Mouse (Mus musculus): ENCODE results near the gene Cenpj.

Gene Cenpj

GRCm38 (mm10) chr14:56575416-56575815 is at the start of gene Cenpj, which contains the start of gene Parp4:
Gene Cenpj, minus strand, starts transcription at chr14:56575425.
Gene Parp4, plus strand, starts transcription at chr14:56575619.
- DNase-seq, result peak; percentile 90 to 94

- DNase-seq, result peak in 1 of 2 experiments; percentile 27
These were observed 45.2 kb upstream of the Cenpj start for GRCm38 (mm10) chr14:56620425-56620824.

- no peak for DNase-seq
These were observed 42.2 kb upstream of the Cenpj start for GRCm38 (mm10) chr14:56617470-56617869.

- no peak for DNase-seq
These were observed 38.0 kb upstream of the Cenpj start for GRCm38 (mm10) chr14:56613212-56613611.

GRCm38 (mm10) chr14:56605136-56605535 is 29.9 kb upstream of the Cenpj start:
- DNase-seq, result no peak

- DNase-seq, result no peak
These were observed 29.2 kb upstream of the Cenpj start for GRCm38 (mm10) chr14:56604438-56604837.

GRCm38 (mm10) chr14:56602069-56602468 is 26.8 kb upstream of the Cenpj start:
- DNase-seq, result peak in 1 of 2 experiments; percentile 32

- peak; percentile 45 to 67 for DNase-seq
These were observed 23.5 kb upstream of the Cenpj start for GRCm38 (mm10) chr14:56598759-56599158.

- DNase-seq, result no peak
These were observed 19.6 kb upstream of the Cenpj start for GRCm38 (mm10) chr14:56594811-56595210.

- no peak for DNase-seq
These were observed 17.0 kb upstream of the Cenpj start for GRCm38 (mm10) chr14:56592191-56592590.

- no peak for DNase-seq
These were observed 7.1 kb upstream of the Cenpj start for GRCm38 (mm10) chr14:56582294-56582693.

GRCm38 (mm10) chr14:56581117-56581516 is 5.9 kb upstream of the Cenpj start:
- no peak for DNase-seq

- no peak for DNase-seq
These were observed 3.8 kb upstream of the Cenpj start for GRCm38 (mm10) chr14:56579011-56579410.

- DNase-seq, result no peak
These were observed 1.0 kb upstream of the Cenpj start for GRCm38 (mm10) chr14:56575969-56576901.

GRCm38 (mm10) chr14:56572546-56572945 is 2.7 kb downstream of the Cenpj start:
- no peak for DNase-seq

GRCm38 (mm10) chr14:56571310-56572093 is 3.7 kb downstream of the Cenpj start:
- peak; percentile 97 for DNase-seq

GRCm38 (mm10) chr14:56569041-56569440 is 6.2 kb downstream of the Cenpj start:
- DNase-seq, result no peak

- no peak for DNase-seq
These were observed 7.7 kb downstream of the Cenpj start for GRCm38 (mm10) chr14:56567476-56567875.

- DNase-seq, result no peak
These were observed 16.1 kb downstream of the Cenpj start for GRCm38 (mm10) chr14:56559134-56559533.

- DNase-seq, result no peak
These were observed 20.5 kb downstream of the Cenpj start for GRCm38 (mm10) chr14:56554716-56555115.

- DNase-seq, result no peak
These were observed 21.9 kb downstream of the Cenpj start for GRCm38 (mm10) chr14:56553331-56553730.

GRCm38 (mm10) chr14:56552924-56553323 is 22.3 kb downstream of the Cenpj start:
- DNase-seq, result no peak

- no peak for DNase-seq
These were observed 24.3 kb downstream of the Cenpj start for GRCm38 (mm10) chr14:56550960-56551359.

- DNase-seq, result no peak
These were observed 29.7 kb downstream of the Cenpj start for GRCm38 (mm10) chr14:56545491-56545890.

All from lung, postnatal 4 days (tissue).